Mouse (Mus musculus): ENCODE data around the gene Cers6.

DNA sequence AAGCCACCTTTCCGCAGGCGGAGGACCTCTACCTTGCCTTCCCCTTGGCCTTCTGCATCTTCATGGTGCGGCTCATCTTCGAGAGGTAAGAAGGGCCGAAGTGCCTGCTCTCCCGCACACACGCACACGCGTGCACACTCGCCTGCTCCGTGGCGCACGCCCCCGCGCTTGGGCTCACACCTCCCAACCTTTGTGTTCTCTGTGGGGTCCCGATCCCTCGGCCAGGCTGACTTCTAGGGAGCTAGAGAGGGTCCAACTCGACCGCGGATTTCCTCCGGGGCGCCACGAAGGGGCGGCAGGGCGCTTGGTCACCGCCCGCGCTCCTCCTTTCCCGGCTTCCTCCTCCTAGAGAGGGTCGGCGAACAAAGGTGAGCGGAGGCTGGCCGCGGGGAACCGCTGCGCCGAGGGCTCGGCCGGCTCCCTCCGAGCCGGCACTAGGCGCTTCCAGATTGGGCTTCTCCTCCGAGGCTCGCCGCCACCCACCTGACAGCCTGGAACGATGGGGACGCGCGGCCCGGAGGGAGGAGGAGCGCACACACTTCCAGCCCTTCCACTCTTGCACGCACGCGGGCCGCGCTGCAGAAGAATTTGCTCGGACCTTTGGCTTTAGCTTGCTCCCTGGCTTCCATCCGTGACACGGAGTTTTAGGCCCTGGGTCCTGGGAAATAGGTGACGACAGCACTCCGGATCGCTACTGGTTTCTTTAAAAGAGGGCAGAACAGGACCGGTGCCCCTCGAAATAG is 651 bp downstream of the Cers6 start:
- TF ChIP-seq EP300 (IDR thresholded peaks at IDR 0.05; ENCODE audit: low read depth): no peak
- TF ChIP-seq CTCF (IDR thresholded peaks at IDR 0.05; ENCODE audit: low read depth): no peak
